18 mouse cellular contexts compared by ENCODE assay signal in the genomic region with DNA sequence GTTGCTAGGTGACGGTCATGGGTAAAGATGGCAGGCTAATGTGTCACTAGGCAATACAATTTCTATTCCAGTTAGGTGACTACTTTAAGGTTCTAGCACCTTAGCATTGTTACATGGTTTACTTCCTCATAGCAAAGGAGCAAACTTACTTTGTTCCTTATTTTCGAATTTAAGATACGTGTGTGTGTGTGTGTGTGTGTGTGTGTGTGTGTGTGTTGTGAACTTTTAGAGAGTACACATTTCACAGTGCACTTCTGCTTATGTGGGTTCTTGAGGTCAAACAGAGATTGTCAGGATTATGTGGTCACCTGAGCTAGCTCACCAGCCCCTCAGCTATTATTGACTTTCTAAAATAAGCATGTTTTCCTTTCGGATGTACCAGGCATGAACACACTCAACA.
"Had no signal": no experiment of that assay in that cellular context is flagged by ENCODE, and none has a peak within 500 bp of the region (broad histone marks: within the 10 kb centered on the region; RNA-seq: fewer than 3 reads in every experiment).

No protein-coding gene starts in this region.

- DNase-seq: kidney, adult 2 months; kidney, postnatal 25 days; liver, embryonic 13.5 days; lung, adult 2 months; lung, postnatal 14 days; lung, postnatal 4 days; midbrain, embryonic 14.5 days; retina, postnatal 1 day; right cerebral cortex, postnatal 25 days; spleen, adult 18-20 months; thymus, adult 18-20 months; thymus, postnatal 4 days had no signal

- H3K36me3 ChIP-seq: liver, embryonic 13.5 days; midbrain, embryonic 10.5 days; neural tube, embryonic 12.5 days had no signal

- H3K9ac ChIP-seq: liver, embryonic 13.5 days; neural tube, embryonic 12.5 days; neural tube, embryonic 15.5 days had no signal

- ATAC-seq: intestine, postnatal 0 days had no signal

- H3K27me3 ChIP-seq: liver, embryonic 13.5 days; megakaryocyte, embryonic 14.5 days; neural tube, embryonic 12.5 days; neural tube, embryonic 15.5 days had no signal

- H3K4me3 ChIP-seq: liver, embryonic 13.5 days; megakaryocyte, embryonic 14.5 days; midbrain, embryonic 10.5 days; neural tube, embryonic 12.5 days; neural tube, embryonic 15.5 days had no signal

- H3K4me2 ChIP-seq: liver, embryonic 13.5 days; neural tube, embryonic 12.5 days; neural tube, embryonic 15.5 days had no signal

- H3K27ac ChIP-seq: kidney, postnatal 0 days; liver, embryonic 13.5 days; midbrain, embryonic 10.5 days; neural tube, embryonic 12.5 days; neural tube, embryonic 15.5 days had no signal

- H3K9me3 ChIP-seq: liver, embryonic 13.5 days; megakaryocyte, embryonic 14.5 days; midbrain, embryonic 10.5 days; neural tube, embryonic 12.5 days; neural tube, embryonic 15.5 days had no signal

- H3K4me1 ChIP-seq: liver, embryonic 13.5 days; midbrain, embryonic 10.5 days; neural tube, embryonic 12.5 days; neural tube, embryonic 15.5 days had no signal
